Mouse (Mus musculus) skeletal muscle tissue, postnatal 0 days (tissue): ENCODE measurements around the gene Gnaq. TPM values are rescaled to one million over a fixed set of nuclear protein-coding genes. Genes with fewer than 3 reads are reported as not detected.

Experiments
- microRNA-seq, 2 experiments: library from miRNA; unstranded; fragments of <30 nt; microRNA quantifications; one replicate each; pipeline ENCODE4; 2016
- polyA plus RNA-seq: library from polyadenylated mRNA; unstranded; fragments of >200 nt; fragmentation: Nextera tagmentation; extraction: Ambion mirVana; gene quantifications from 2 replicates; pipeline ENCODE4 v1.2.1, GENCODE M21; 2015

Gene Gnaq
- polyA plus RNA-seq: 10.7 and 12.0 TPM in 2 replicates

DNA sequence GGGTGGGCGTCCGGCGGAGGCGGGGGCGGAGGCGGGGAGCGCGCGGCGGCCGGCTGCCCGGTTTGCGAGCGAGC lies at the start of gene Gnaq:
Gene Gnaq (plus strand): TSS at position 41 of the 74 bp plus-strand sequence.

DNA sequence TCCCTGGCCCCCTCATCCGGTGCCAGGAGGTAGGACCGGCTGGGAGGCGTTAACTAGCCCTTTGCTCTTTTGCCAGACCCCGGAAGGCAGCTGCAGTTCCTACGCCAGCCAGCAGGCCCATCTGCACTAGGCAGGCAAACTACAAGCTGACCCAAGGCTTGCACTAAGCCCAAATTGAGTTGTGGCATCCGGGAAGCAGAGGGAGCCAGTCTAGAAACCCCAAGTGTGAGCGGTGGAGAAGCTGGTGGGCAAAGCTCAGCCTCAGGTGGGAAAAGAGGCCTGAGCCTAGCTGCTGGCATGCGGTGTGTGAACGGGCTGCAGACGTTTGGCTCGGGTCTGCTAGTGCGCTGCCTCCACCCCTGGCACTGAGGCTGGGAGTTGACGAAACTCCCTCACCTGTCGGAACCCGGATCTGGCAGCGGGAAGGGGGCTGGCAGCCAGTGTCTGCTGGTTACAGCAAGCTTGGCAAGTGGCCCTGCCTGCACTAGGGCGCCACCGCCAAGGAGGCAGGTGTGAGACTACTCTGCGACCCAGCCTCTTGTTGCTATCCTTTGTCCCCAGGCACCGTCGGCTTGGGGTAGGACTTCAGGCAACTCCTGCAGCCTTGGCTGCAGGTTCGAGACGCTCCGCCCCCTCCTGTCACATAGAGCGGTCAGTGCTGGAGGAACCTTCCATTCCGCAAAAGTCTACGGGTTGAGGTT lies 303.1 kb downstream of the Gnaq start, which contains the start of gene Gna14:
Gene Gna14 (plus strand): TSS at position 232 of the 701 bp plus-strand sequence.

Small RNAs within 50 kb of the gene (microRNA-seq; reads per million reads assigned to microRNA genes)
- gene Mir496b: 0 reads per million in 2 experiments

Other genes starting within 250 kb of the Gnaq start
- gene Psat1, start 185.5 kb upstream of the Gnaq start, polyA plus RNA-seq: 27.6 and 53.8 TPM in 2 replicates
- 5.8 and 5.9 TPM in 2 replicates for gene Cep78, start 147.8 kb upstream of the Gnaq start, polyA plus RNA-seq